Mouse (Mus musculus): Measurements from ENCODE around the gene Wwc2. TPM values are rescaled to one million over a fixed set of nuclear protein-coding genes. Genes with fewer than 3 reads are reported as not detected.

Wwc2 gene
- polyA plus RNA-seq, 1 experiment = 3.0 TPM

DNA sequence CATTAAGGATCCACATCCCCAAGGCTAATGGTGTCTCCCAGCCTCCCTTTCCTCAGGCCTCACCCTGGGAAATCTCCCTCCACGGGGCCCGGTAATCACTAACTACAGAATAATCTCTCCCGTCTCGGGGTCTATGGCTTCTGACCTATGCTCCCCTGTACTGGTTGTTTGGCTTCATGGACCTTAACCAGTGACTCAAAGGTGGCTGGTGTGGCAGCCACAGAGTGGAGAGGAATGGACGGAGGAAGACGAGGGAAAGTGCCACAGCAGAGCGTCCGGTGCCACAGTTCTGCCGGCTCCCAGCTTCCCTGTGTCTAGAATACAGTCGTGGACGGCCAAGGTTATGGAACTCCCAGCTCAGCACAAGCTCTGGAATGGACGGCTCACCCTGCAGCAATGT lies 114.9 kb downstream of the Wwc2 start:
- peaks cover 42% of the 10 kb centered on the region for H3K36me3 ChIP-seq (replicated peaks; ENCODE audit: low read length)
- peaks cover 40% of the 10 kb centered on the region for H3K4me1 ChIP-seq
- H3K9me3 ChIP-seq = no peaks in the 10 kb centered on the region
- H3K4me3 ChIP-seq (replicated peaks) = no peak overlapping the region
- no peak for TF ChIP-seq FLI1 (IDR thresholded peaks at IDR 0.05; ENCODE audit: low read length)
- no peak for TF ChIP-seq GATA1 (IDR thresholded peaks at IDR 0.05; ENCODE audit: borderline replicate concordance, low read length)
- peaks cover 20% of the 10 kb centered on the region for H3K27me3 ChIP-seq (replicated peaks)

DNA sequence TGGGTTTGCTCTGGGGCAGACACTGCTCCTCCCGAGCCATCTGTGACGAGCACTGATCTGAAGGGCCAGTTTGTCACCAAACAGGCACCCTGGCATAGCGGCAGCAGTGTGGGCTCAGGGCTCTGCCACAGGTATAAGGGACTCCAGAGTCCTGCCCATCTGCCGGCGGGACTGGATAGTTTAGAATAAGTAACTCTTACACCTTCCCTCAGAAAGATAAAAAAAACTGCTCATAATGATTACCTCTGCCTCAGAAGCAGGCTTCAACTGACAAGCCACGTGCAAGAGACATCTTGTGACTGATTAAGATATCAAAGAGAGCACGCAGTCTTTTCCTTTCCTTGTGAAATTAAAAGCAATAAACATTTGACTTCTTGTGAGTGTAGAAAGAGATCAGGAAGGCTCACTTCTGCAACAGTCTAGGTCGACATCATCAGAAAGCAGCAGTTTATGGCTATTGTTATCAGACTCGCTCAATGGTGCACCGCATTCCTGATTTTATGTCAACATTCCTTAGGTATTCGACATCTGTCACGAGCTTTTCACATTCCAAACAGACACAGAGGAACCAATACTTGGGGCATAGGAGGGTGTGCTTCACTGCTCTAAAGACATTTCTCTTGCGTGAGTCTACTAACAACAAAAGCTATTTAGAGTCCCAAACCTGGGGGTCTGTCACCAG lies 116.1 kb downstream of the Wwc2 start:
- H3K27me3 ChIP-seq (replicated peaks) = peaks cover 17% of the 10 kb centered on the region
- TF ChIP-seq FLI1 (IDR thresholded peaks at IDR 0.05; ENCODE audit: low read length) = no peak
- no peak for TF ChIP-seq GATA1 (IDR thresholded peaks at IDR 0.05; ENCODE audit: borderline replicate concordance, low read length)
- H3K36me3 ChIP-seq (replicated peaks; ENCODE audit: low read length) = peaks cover 42% of the 10 kb centered on the region
- peaks cover 40% of the 10 kb centered on the region for H3K4me1 ChIP-seq
- no peaks in the 10 kb centered on the region for H3K9me3 ChIP-seq
- H3K4me3 ChIP-seq (replicated peaks) = no peak overlapping the region

DNA sequence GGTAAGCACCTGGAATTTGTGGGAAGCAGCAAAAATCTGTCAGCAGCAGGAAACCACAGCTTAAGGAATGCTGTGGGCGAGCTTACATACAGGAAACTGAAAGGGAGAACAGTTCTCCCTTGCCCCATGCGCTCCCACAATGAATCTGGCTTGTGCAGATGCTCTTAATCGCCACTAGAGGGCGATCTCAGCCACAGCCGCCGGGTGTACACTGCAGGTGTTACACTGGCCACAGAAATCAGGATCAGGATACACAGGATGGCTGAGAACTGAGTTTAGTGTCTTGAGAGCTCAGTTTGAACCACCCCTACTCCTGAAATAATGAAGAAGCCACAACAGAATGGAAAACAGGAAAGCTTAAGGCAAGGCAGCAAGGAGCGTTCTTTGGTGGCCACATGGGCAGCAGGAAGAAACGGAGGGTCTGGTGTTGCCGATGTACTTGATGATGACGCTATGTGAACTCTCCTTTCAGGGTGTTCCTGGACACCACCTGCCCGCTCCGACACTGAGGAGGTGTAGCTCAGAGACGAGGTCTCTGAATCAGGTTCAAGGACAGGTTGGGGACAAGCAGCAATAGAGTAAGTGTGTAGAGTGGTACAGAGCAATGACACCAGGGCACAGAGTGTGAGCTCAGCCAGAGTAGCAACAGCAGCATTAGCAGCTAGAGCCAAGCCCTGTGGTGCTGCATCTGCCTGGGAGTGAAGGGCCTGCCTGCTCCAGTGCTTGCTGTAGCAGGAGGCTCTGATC lies 118.2 kb downstream of the Wwc2 start:
- Histone ChIP-seq H3K36me3 (replicated peaks; ENCODE audit: low read length) (peaks cover 56% of the 10 kb centered on the region), H3K4me1 (peaks cover 27% of the 10 kb centered on the region), H3K27me3 (replicated peaks) (peaks cover 17% of the 10 kb centered on the region), H3K9me3 (no peaks in the 10 kb centered on the region), H3K4me3 (replicated peaks) (no peak overlapping the region)
- no peak for TF ChIP-seq FLI1 (IDR thresholded peaks at IDR 0.05; ENCODE audit: low read length)

DNA sequence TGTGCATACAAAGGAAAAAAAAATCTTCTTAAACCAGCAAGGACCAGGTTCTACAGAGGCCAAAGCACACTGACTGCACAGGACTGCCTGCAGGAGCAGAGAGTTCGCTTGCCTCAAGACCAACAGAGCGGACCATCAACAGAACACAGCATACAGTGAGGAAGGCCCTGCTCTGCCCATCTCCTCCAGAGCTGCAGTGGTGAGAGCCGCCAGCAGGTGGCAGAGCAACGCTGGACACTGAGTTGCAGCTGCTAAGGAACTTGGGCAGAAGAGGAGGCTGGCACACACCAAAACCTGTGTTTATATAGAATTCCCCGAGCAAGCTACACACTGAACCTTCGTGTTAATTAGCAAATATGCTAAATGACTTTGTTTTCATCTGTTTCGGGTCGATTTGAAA lies 123.7 kb downstream of the Wwc2 start:
- peaks cover 69% of the 10 kb centered on the region for H3K36me3 ChIP-seq (replicated peaks; ENCODE audit: low read length)
- H3K9me3 ChIP-seq = no peaks in the 10 kb centered on the region
- peaks cover 3% of the 10 kb centered on the region for H3K4me1 ChIP-seq
- TF ChIP-seq FLI1 (IDR thresholded peaks at IDR 0.05; ENCODE audit: low read length) = no peak
- no peak for TF ChIP-seq GATA1 (IDR thresholded peaks at IDR 0.05; ENCODE audit: borderline replicate concordance, low read length)
- H3K4me3 ChIP-seq (replicated peaks) = no peak overlapping the region
- no peaks in the 10 kb centered on the region for H3K27me3 ChIP-seq (replicated peaks)

DNA sequence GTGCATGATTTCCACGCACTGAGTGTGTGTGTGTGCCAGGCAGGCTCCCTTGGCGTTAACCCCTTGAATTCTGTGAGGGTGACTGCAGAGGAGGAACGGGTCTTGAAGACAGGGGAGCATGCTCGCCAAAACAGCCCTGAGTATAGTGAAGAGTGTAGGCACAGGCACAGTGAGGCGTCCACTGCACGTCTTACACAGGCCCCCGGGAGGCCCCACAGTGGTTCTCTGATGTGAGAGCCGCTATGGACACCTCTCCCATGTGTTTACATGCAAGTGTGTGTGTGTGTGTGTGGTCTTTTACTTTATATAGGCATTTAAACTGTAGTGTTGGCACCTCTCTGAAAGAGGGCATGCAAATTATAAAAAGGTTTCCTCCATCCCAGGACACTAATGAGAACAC lies 124.2 kb downstream of the Wwc2 start:
- no peak for TF ChIP-seq GATA1 (IDR thresholded peaks at IDR 0.05; ENCODE audit: borderline replicate concordance, low read length)
- TF ChIP-seq FLI1 (IDR thresholded peaks at IDR 0.05; ENCODE audit: low read length) = no peak
- Histone ChIP-seq H3K4me1 (no peaks in the 10 kb centered on the region; the same call in 1 of the 2 replicates), H3K36me3 (replicated peaks; ENCODE audit: low read length) (peaks cover 73% of the 10 kb centered on the region), H3K4me3 (replicated peaks) (no peak overlapping the region), H3K27me3 (replicated peaks) (no peaks in the 10 kb centered on the region), H3K9me3 (no peaks in the 10 kb centered on the region)

DNA sequence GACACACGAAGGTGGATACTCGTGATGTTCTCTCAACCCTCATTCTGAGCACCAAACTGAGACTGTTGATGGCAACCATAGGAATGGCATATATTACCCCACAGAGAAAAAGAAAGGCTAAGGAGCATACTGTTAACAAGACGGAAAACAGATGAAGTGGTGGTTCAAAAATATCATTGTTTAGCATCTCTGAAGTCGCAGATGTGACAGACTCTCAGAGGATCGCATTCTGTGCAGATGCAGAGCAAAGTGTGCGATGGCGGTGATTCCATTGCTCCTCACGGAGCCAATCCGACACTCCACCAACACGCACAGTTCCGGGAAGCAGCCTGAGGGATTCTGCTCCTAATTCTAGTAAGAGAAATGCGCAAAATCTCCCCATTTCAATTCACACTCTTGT lies 131.5 kb downstream of the Wwc2 start:
- TF ChIP-seq FLI1 (IDR thresholded peaks at IDR 0.05; ENCODE audit: low read length) (no peak), GATA1 (IDR thresholded peaks at IDR 0.05; ENCODE audit: borderline replicate concordance, low read length) (no peak)

DNA sequence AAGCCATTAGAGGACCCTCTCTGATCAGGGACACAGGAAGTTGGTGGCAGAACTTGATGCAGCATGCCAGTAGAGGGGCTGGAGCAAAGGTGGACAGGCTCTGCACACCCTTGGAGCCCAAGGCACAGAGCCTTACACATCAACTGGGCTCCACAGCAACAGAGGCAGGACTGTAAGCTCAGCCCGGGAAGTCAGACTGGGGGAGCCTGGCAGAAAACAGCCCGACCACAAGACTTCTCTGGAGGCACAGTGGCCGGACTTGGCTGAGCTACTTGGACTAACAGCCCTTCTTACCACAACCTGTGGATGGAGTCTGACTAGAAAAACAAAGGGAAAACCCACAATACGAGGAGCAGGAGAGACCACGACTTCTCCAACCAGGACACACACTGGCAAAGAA lies 137.4 kb downstream of the Wwc2 start:
- no peak overlapping the region for H3K4me3 ChIP-seq (replicated peaks)
- peaks cover 44% of the 10 kb centered on the region for H3K36me3 ChIP-seq (replicated peaks; ENCODE audit: low read length)
- no peaks in the 10 kb centered on the region for H3K27me3 ChIP-seq (replicated peaks)
- H3K9me3 ChIP-seq = no peaks in the 10 kb centered on the region
- no peak for TF ChIP-seq FLI1 (IDR thresholded peaks at IDR 0.05; ENCODE audit: low read length)
- TF ChIP-seq GATA1 (IDR thresholded peaks at IDR 0.05; ENCODE audit: borderline replicate concordance, low read length) = no peak
- peaks cover 45% of the 10 kb centered on the region for H3K4me1 ChIP-seq

More for the DNA sequence above, 131.5 kb downstream of the Wwc2 start:
- no peaks in the 10 kb centered on the region for H3K27me3 ChIP-seq (replicated peaks)
- peaks cover 65% of the 10 kb centered on the region for H3K36me3 ChIP-seq (replicated peaks; ENCODE audit: low read length)
- peaks cover 2% of the 10 kb centered on the region; the same call in 1 of the 2 replicates for H3K4me1 ChIP-seq
- no peaks in the 10 kb centered on the region for H3K9me3 ChIP-seq
- H3K4me3 ChIP-seq (replicated peaks) = no peak overlapping the region

DNA sequence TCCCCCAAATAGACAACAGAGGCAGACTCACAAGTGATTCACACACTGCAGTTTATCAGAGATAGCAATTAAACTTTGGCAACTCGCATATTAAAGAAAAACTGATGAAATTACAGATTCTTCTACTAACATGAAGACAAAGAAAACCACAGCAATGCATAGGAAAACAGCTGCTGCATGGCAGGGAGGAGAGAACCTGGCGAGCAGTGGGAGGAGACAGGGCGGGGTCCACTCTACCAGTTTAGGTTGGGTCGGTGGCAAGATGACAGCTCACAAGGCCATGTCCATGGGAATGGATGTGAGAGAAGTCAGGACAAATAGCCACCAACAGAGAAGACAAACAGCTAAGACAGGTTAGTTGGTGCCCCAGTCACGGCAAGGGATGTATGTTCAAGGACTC lies 138.0 kb downstream of the Wwc2 start:
- peaks cover 45% of the 10 kb centered on the region for H3K4me1 ChIP-seq
- peak overlapping the region; percentile 91 for H3K4me3 ChIP-seq (replicated peaks)
- H3K36me3 ChIP-seq (replicated peaks; ENCODE audit: low read length) = peaks cover 44% of the 10 kb centered on the region
- no peaks in the 10 kb centered on the region for H3K27me3 ChIP-seq (replicated peaks)
- no peak for TF ChIP-seq GATA1 (IDR thresholded peaks at IDR 0.05; ENCODE audit: borderline replicate concordance, low read length)
- TF ChIP-seq FLI1 (IDR thresholded peaks at IDR 0.05; ENCODE audit: low read length) = no peak
- no peaks in the 10 kb centered on the region for H3K9me3 ChIP-seq

DNA sequence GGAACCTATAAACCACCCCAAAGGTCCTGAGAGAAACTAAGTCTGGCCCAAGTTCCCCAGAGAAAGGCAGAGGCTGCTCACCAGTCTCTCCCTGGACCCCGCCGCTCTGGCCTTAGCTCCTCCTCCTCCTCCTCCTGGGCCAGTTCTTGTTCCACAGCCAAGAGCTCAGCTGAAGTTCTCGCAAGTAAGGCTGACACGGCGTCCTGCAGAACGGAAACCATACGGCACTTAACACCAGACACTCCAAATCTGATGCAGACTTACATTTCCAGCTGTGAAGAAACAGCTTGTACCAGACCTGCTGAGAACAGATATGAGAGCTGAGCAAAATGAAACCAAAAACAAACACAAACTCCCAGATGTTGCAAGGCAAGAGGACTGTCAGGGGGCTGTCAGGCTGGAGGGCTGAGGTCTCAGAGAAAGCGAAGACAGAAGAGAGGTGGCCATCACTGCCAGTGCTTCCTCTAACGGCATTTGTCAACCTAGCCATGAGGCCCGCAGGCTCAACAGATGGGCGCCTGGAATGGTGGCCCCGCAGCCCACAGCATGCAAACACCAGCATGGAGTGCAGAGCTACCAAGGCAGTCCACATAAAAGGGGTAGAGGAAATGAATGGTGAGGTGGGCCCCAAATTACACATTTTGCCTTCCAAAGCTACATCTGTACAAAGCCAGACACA lies 138.8 kb downstream of the Wwc2 start:
- H3K4me1 ChIP-seq = peaks cover 45% of the 10 kb centered on the region
- peak overlapping the region; percentile 91 for H3K4me3 ChIP-seq (replicated peaks)
- H3K27me3 ChIP-seq (replicated peaks) = no peaks in the 10 kb centered on the region
- TF ChIP-seq FLI1 (IDR thresholded peaks at IDR 0.05; ENCODE audit: low read length) (no peak), GATA1 (IDR thresholded peaks at IDR 0.05; ENCODE audit: borderline replicate concordance, low read length) (no peak)
- no peaks in the 10 kb centered on the region for H3K9me3 ChIP-seq
- peaks cover 49% of the 10 kb centered on the region for H3K36me3 ChIP-seq (replicated peaks; ENCODE audit: low read length)

DNA sequence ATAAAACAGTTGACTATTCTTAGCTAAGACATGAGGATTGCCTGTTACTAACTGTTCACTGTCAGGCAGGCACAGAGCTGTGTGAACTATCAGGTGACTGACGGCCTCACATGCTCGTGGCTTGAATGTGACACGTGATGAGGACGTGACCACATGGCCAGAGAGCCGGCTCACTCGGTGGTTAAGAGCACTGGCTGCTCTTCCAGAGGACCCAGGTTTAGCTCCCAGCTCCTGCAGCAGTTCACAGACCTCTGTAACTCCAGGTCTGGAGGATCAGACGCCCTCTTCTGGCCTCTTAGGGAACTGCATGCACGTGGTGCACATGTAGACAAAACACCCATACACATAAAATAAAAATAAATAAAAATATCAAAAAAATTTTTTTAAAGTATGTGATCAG lies 140.9 kb downstream of the Wwc2 start:
- Histone ChIP-seq H3K4me3 (replicated peaks) (peak overlapping the region; percentile 59), H3K36me3 (replicated peaks; ENCODE audit: low read length) (peaks cover 55% of the 10 kb centered on the region), H3K27me3 (replicated peaks) (no peaks in the 10 kb centered on the region), H3K9me3 (no peaks in the 10 kb centered on the region), H3K4me1 (peaks cover 45% of the 10 kb centered on the region)
- TF ChIP-seq FLI1 (IDR thresholded peaks at IDR 0.05; ENCODE audit: low read length) (no peak), GATA1 (IDR thresholded peaks at IDR 0.05; ENCODE audit: borderline replicate concordance, low read length) (no peak)
